Mouse (Mus musculus) C2C12 (cell line): Measurements from ENCODE around the gene Chst15. TPM values are rescaled to one million over a fixed set of nuclear protein-coding genes. Genes with fewer than 3 reads are reported as not detected.

Experiments used
- H3K27me3 ChIP-seq: one replicate; pipeline ENCODE4 v1.6.1; 2011; ENCODE audit not compliant: control insufficient read depth, insufficient read depth, insufficient read length
- H3K36me3 ChIP-seq: one replicate; pipeline ENCODE4 v1.6.1; 2011; ENCODE audit not compliant: control insufficient read depth, insufficient read depth
- H3K4me3 ChIP-seq: one replicate; pipeline ENCODE4 v1.5.1; 2011; ENCODE audit warnings: mild to moderate bottlenecking, control low read depth; ENCODE audit not compliant: poor library complexity, insufficient read depth, severe bottlenecking
- H3K79me2 ChIP-seq: one replicate; pipeline ENCODE4 v1.6.1; 2011; ENCODE audit not compliant: control insufficient read depth, insufficient read depth
- H3K79me3 ChIP-seq: one replicate; pipeline ENCODE4 v1.6.1; 2011; ENCODE audit warnings: low read depth, control low read depth
- H3ac ChIP-seq: one replicate; pipeline ENCODE3; 2011; ENCODE audit warnings: low read depth; ENCODE audit not compliant: control insufficient read depth, insufficient read length
- CEBPB ChIP-seq: IDR thresholded peaks from one replicate; pipeline ENCODE4 v1.6.1; 2011; ENCODE audit warnings: low read depth, mild to moderate bottlenecking, control low read depth, moderate library complexity
- CTCF ChIP-seq: IDR thresholded peaks from one replicate; pipeline ENCODE4 v1.5.1; 2011; ENCODE audit not compliant: control insufficient read depth, insufficient read depth, insufficient read length
- FOSL1 ChIP-seq: IDR thresholded peaks from one replicate; pipeline ENCODE4 v1.8.0; 2011; ENCODE audit warnings: mild to moderate bottlenecking, low read length; ENCODE audit not compliant: poor library complexity, insufficient read depth, severe bottlenecking
- MAX ChIP-seq: IDR thresholded peaks from one replicate; pipeline ENCODE4 v1.6.1; 2011; ENCODE audit warnings: mild to moderate bottlenecking, control low read depth
- MYOD1 ChIP-seq: IDR thresholded peaks from one replicate; pipeline ENCODE4 v1.6.1; 2011; ENCODE audit warnings: low read depth; ENCODE audit not compliant: control insufficient read depth, insufficient read length
- MYOG ChIP-seq: IDR thresholded peaks from one replicate; pipeline ENCODE4 v1.6.1; 2011; ENCODE audit not compliant: control insufficient read depth, insufficient read length; ENCODE audit errors: extremely low read depth
- USF1 ChIP-seq: IDR thresholded peaks from one replicate; pipeline ENCODE4 v1.6.1; 2011; ENCODE audit warnings: low read depth, mild to moderate bottlenecking, control low read depth, moderate library complexity
- polyA plus RNA-seq: library from polyadenylated mRNA; unstranded; fragments of >200 nt; fragmentation: generic; extraction: Trizol; gene quantifications from one replicate; pipeline ENCODE4 v1.2.1, GENCODE M21; 2012; ENCODE audit warnings: missing spikeins

Chst15 gene
- polyA plus RNA-seq, 1 experiment = 8.9 TPM

DNA sequence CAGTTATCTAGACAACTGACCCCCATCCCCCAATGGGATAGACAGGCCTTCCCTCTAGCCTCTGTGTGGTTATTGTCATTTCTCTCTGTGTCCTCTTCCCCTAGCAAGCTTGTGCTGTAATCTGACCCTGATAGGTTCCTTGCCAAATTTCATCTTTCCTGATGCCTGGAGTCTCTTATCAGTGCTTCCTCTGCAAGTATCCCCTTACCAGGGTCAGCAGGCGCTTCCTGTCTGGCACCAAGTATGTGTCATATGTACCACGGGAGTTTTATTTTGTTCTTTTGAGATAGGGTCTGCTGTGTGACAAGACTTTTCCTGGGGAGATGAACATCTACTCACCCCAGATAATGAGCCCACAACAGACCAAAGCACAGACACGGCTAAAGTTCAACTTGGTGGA lies 38.4 kb downstream of the Chst15 start:
- Histone ChIP-seq H3K27me3 (no peaks in the 10 kb centered on the region), H3ac (no peak overlapping the region), H3K4me3 (no peak overlapping the region), H3K79me2 (no peaks in the 10 kb centered on the region), H3K36me3 (no peaks in the 10 kb centered on the region), H3K79me3 (peaks cover 1% of the 10 kb centered on the region)
- TF ChIP-seq CTCF (no peak), MAX (no peak), MYOG (no peak), USF1 (no peak), FOSL1 (no peak), MYOD1 (no peak), CEBPB (no peak)

DNA sequence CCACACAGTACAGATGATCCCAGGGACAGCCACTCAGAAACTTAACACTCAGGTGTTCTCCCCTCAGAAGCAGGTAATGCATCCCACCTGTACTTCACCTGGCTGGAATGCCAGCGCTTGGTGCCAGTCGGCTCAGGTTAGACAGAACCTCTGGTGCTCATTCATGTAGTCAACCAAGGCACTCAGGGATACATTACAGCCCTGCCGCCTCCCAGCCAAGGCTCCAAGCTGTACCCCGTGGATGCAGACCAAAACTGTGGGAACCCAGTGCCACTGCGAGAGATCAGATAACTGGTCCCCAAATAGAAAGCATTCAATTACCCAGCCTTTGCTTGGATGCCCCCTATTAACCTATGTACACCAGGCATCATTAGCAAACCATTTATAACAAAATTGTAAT lies 40.7 kb downstream of the Chst15 start:
- Histone ChIP-seq H3ac (no peak overlapping the region), H3K27me3 (no peaks in the 10 kb centered on the region), H3K79me2 (no peaks in the 10 kb centered on the region), H3K4me3 (no peak overlapping the region), H3K79me3 (peaks cover 1% of the 10 kb centered on the region), H3K36me3 (no peaks in the 10 kb centered on the region)
- TF ChIP-seq MYOG = no peak
- no peak for TF ChIP-seq FOSL1
- TF ChIP-seq MAX = no peak
- TF ChIP-seq MYOD1 = no peak

DNA sequence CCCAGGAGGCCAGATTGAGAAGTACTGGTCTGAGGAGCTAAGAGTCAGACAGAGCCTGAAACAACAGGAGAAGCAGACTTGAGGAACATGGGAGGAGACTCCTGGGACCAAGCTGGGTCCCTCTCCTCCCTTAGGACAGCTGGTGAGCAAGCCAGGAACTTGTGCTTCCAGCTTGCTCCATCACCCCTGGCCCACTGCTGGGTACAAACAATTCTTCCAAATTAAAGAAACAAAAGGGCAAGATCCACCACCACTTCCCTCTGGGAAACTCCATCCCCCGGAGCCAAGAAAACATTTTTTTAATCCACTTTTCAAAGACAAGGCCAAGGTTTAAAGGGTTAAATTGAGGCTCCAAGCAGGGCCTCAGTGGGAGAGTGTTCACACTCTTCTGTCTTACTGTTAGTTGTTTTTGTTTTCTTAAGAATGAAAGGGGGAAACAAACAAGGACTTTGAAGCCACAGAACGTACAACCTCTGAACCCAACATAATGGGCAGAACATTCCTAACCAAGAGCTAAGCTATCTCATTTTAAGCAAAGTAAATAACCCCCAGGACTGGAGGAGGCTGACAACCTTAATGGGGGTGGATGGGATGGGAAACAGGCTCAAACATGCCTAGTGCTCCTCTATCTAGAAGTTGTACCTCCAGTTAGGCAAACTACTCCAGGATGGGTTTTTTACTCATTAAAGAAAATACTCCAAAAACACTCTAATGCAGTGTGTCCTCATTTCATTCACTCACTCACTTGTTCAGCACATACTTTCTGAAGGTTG lies 43.1 kb downstream of the Chst15 start:
- no peak overlapping the region for H3K4me3 ChIP-seq
- no peaks in the 10 kb centered on the region for H3K27me3 ChIP-seq
- TF ChIP-seq MYOG (no peak), USF1 (no peak), MYOD1 (no peak), FOSL1 (no peak), CEBPB (no peak), CTCF (no peak), MAX (no peak)
- no peaks in the 10 kb centered on the region for H3K79me3 ChIP-seq
- H3K36me3 ChIP-seq = no peaks in the 10 kb centered on the region
- H3ac ChIP-seq = no peak overlapping the region
- H3K79me2 ChIP-seq = no peaks in the 10 kb centered on the region

DNA sequence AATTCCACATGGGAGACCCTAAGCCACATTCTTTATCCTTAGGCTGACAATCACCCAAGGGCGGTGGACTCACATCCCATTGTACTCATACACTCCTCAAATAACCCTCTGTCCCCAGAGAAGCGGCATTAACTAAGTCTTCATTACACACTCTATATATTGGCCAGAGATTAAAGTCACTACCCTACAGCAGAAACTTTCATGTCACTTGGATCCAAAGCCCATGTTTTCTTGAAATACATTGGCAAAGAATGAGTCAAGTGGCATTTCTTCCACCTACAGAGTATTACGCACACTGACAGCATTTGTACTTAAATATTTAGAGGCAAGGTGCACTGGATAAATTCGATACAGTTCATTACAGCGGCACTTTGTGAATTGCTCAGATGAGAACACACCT lies 44.0 kb downstream of the Chst15 start:
- no peak for TF ChIP-seq MYOG
- no peak for TF ChIP-seq CEBPB
- TF ChIP-seq USF1 = no peak
- TF ChIP-seq FOSL1 = no peak
- Histone ChIP-seq H3ac (no peak overlapping the region), H3K4me3 (no peak overlapping the region), H3K27me3 (no peaks in the 10 kb centered on the region), H3K79me3 (no peaks in the 10 kb centered on the region), H3K36me3 (no peaks in the 10 kb centered on the region), H3K79me2 (no peaks in the 10 kb centered on the region)

DNA sequence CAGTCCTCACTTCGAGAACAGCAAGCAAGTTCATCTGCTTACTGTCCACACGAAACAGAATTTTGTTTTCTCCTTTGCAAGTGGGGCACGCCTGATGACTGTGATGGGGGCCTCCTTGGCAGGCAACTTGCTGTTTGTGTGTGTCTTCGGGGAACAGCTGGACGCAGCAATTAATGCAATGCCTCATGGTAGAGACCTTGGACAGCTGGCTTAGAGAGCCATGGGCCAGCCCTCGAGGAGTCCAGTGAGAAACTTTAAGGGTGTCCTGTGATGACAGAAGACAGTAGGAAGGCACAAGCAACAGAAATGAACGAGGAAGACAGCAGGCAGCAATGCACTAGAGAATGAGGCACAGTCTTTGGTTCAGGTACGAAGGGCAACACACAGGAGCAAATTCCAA lies 46.7 kb downstream of the Chst15 start:
- Histone ChIP-seq H3ac (no peak overlapping the region), H3K79me2 (no peaks in the 10 kb centered on the region), H3K36me3 (peaks cover 4% of the 10 kb centered on the region), H3K4me3 (no peak overlapping the region), H3K27me3 (no peaks in the 10 kb centered on the region), H3K79me3 (no peaks in the 10 kb centered on the region)
- TF ChIP-seq CEBPB = no peak
- no peak for TF ChIP-seq CTCF
- TF ChIP-seq MYOG = no peak
- TF ChIP-seq MYOD1 = no peak
- no peak for TF ChIP-seq USF1
- no peak for TF ChIP-seq MAX

DNA sequence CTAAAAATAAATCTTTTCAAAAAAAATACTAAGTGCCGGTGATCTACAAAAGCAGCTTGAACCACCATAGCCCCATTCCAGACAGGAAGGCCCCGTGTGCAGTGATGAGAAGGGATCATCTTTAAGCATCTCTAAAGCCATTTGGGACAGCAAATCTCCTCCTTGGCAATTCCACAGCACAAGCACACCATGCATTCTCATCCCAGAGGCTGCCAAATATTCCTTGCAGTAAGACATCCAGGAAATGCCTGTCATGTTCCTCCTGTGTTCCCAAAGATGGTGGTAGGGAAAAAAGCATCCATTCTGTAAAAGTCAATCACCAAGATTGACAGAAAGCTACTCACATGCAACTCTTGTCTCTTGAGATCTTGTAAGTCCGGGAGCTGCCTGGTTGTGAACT lies 47.4 kb downstream of the Chst15 start:
- Histone ChIP-seq H3K79me3 (no peaks in the 10 kb centered on the region), H3K36me3 (peaks cover 7% of the 10 kb centered on the region)
- no peak for TF ChIP-seq FOSL1
- no peak for TF ChIP-seq CTCF
- TF ChIP-seq CEBPB = no peak
- TF ChIP-seq MAX = no peak
- TF ChIP-seq USF1 = no peak
- no peak for TF ChIP-seq MYOG
- TF ChIP-seq MYOD1 = no peak

More for the DNA sequence above, 47.4 kb downstream of the Chst15 start:
- Histone ChIP-seq H3K4me3 (no peak overlapping the region), H3K79me2 (no peaks in the 10 kb centered on the region), H3K27me3 (no peaks in the 10 kb centered on the region), H3ac (no peak overlapping the region)
